In the genomic region with DNA sequence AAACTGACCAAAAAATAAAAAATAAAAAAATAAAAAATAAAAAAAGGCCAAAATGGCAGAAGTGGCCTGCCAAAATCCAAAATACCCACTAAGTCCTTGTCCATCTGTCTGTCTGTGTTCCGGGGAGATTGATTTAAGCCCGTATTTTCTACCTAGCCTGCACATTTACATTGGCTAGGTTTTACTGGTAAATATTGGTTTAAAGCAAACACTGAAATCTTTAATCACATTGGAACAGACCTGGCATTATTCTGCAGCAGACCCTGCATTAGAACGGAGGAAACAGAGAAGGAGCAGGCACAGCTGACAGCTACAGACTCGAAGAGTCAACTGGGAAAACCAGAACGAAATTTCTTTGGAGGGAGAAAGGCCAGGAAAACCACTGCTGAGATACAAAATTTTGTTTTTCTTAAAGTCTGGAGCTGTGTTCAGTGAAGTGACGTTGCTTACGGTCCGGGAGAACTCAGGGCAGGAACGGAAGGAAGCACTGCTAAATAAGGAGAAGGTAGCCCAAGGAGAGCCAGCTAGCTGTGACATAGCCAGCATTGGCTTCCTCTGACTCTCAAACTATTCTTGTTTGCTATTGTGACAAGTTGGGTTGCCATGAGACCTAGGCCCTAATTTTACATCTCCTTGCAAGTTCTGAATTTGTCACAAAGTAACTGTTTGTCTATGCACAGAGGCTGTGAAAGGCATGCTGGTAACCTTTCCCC, we compare ENCODE assay signal across 12 mouse cellular contexts.
DNase-seq lines count a peak whose midpoint lies in the region; ATAC-seq and TF ChIP-seq lines count a peak whose summit lies in the region.
"Had no signal": no experiment of that assay in that cellular context is flagged by ENCODE, and none has a peak within 500 bp of the region (broad histone marks: within the 10 kb centered on the region; RNA-seq: fewer than 3 reads in every experiment).

No protein-coding gene starts in this region.

- no peak for TF ChIP-seq POLR2A in lung, adult 2 months (IDR thresholded peaks at IDR 0.05; ENCODE audit: borderline replicate concordance, extremely low read depth, low read depth, low read length)

- H3K27me3 ChIP-seq in lung, embryonic 14.5 days (ENCODE audit: insufficient read depth, low read length), result no peaks in the 10 kb centered on the region
- no peaks in the 10 kb centered on the region for H3K27me3 ChIP-seq in splenic B cell, adult 2 months (ENCODE audit: control insufficient read depth, insufficient read depth, low read length, poor library complexity, severe bottlenecking)
- H3K27me3 ChIP-seq: hindbrain, embryonic 12.5 days had no signal

- TF ChIP-seq CTCF in lung, embryonic 14.5 days (IDR thresholded peaks at IDR 0.05; ENCODE audit: low read depth), result no peak
- no peak for TF ChIP-seq CTCF in lung, adult 2 months (IDR thresholded peaks at IDR 0.05; ENCODE audit: insufficient read depth, low read length)

- H3K4me1 ChIP-seq in lung, embryonic 14.5 days (ENCODE audit: insufficient read depth), result peaks cover 11% of the 10 kb centered on the region
- no peaks in the 10 kb centered on the region; the same call in 1 of the 2 replicates for H3K4me1 ChIP-seq in lung, adult 2 months (ENCODE audit: control insufficient read depth, insufficient read depth, low read length)
- H3K4me1 ChIP-seq: hindbrain, embryonic 12.5 days had no signal

- H3K36me3 ChIP-seq in lung, embryonic 14.5 days (ENCODE audit: insufficient read depth), result no peaks in the 10 kb centered on the region
- no peaks in the 10 kb centered on the region for H3K36me3 ChIP-seq in splenic B cell, adult 2 months (ENCODE audit: control insufficient read depth, insufficient read depth, low read length, poor library complexity, severe bottlenecking)
- H3K36me3 ChIP-seq: hindbrain, embryonic 12.5 days; midbrain, embryonic 10.5 days had no signal

- intact Hi-C loops in heart, postnatal 25 days (cut with DNase I), result no loop called here

- no peaks in the 10 kb centered on the region for H3K9me3 ChIP-seq in lung, embryonic 14.5 days (ENCODE audit: low read depth, low read length)
- H3K9me3 ChIP-seq: hindbrain, embryonic 12.5 days; midbrain, embryonic 10.5 days had no signal

- WGBS in lung, embryonic 14.5 days, result 39% methylated on average over 9 of the region's 9 CpGs
- 26% methylated on average over 9 of the region's 9 CpGs for WGBS in lung, adult 2 months

- H3K4me3 ChIP-seq in lung, embryonic 14.5 days (ENCODE audit: low read depth, low read length), result no peak overlapping the region
- no peak overlapping the region for H3K4me3 ChIP-seq in lung, adult 2 months (replicated peaks; ENCODE audit: extremely low read depth, low read depth, low read length)
- H3K4me3 ChIP-seq: hindbrain, embryonic 12.5 days; midbrain, embryonic 10.5 days had no signal

- peak overlapping the region; percentile 38 for H3K4me2 ChIP-seq in lung, embryonic 14.5 days
- H3K4me2 ChIP-seq: hindbrain, embryonic 12.5 days had no signal

- no peak overlapping the region for H3K9ac ChIP-seq in lung, embryonic 14.5 days
- H3K9ac ChIP-seq: hindbrain, embryonic 12.5 days had no signal

- peak; percentile 38 for DNase-seq in lung, embryonic 14.5 days
- DNase-seq in lung, adult 2 months, result no peak
- DNase-seq in heart, postnatal 25 days (ENCODE audit: low spot score), result peak; percentile 39
- DNase-seq in splenic B cell, adult 2 months (ENCODE audit: low read depth, low spot score), result peak; percentile 44
- DNase-seq in cerebellum, postnatal 25 days, result no peak
- no peak for DNase-seq in right cerebral cortex, postnatal 14 days
- DNase-seq in adrenal gland, adult 2 months, result no peak
- DNase-seq: kidney, postnatal 10 days; thymus, postnatal 36 days had no signal

- peak overlapping the region; percentile 67 for H3K27ac ChIP-seq in lung, embryonic 14.5 days (ENCODE audit: low read depth)
- H3K27ac ChIP-seq: hindbrain, embryonic 12.5 days; midbrain, embryonic 10.5 days had no signal

- ATAC-seq in lung, embryonic 14.5 days (ENCODE audit: insufficient read depth), result 0 out of 2 replicates have a peak, but pooled peaks have one; percentile 32
- ATAC-seq in granulocyte monocyte progenitor cell, adult 5-6 weeks (replicated peaks; ENCODE audit: poor library complexity, severe bottlenecking), result peak; percentile 82

Comparison
In these comparisons a context has a peak if more than half of its experiments do, and no peak if none do; other contexts are left out.
1. DNase-seq: peak in lung, embryonic 14.5 days (single experiment), heart, postnatal 25 days (single experiment) and splenic B cell, adult 2 months (single experiment); none in lung, adult 2 months (single experiment), cerebellum, postnatal 25 days (0 of 2), right cerebral cortex, postnatal 14 days (single experiment) and adrenal gland, adult 2 months (single experiment).